Mouse (Mus musculus) hindbrain, embryonic 16.5 days (tissue): ENCODE data around the gene Mfsd7a. TPM values are rescaled to one million over a fixed set of nuclear protein-coding genes. Genes with fewer than 3 reads are reported as not detected.
A peak's percentile ranks its signal among the peaks of the same experiment; 100 is the strongest.
"Not testable (repeated sequence)": the region's sequence is repeated elsewhere in the genome, so short reads cannot be mapped to it uniquely, and the experiment has no call there.

Experiments
- ATAC-seq: fragments of 200-750 bp; cut with Nextera tagmentation; 2 replicates; pipeline ENCODE4 v1.8.0; 2017; ENCODE audit warnings: moderate TSS enrichment, moderate library complexity
- H3K27ac ChIP-seq: fragments of 300-500 bp; sonication (generic); 2 replicates; pipeline ENCODE4 v1.5.1; 2014; ENCODE audit warnings: low read depth, mild to moderate bottlenecking, control low read depth, low read length, moderate library complexity
- H3K27me3 ChIP-seq: fragments of 300-500 bp; sonication (generic); replicated peaks from 2 replicates; pipeline ENCODE4 v1.6.1; 2014; ENCODE audit warnings: low read length; ENCODE audit not compliant: control insufficient read depth, insufficient read depth
- H3K36me3 ChIP-seq: fragments of 300-500 bp; sonication (generic); 2 replicates; pipeline ENCODE4 v1.6.1; 2014; ENCODE audit warnings: mild to moderate bottlenecking, low read length, moderate library complexity, mixed read lengths; ENCODE audit not compliant: control insufficient read depth, insufficient read depth
- H3K4me1 ChIP-seq: fragments of 300-500 bp; sonication (generic); 2 replicates; pipeline ENCODE4 v1.6.1; 2014; ENCODE audit warnings: low read depth, low read length; ENCODE audit not compliant: control insufficient read depth, insufficient read depth
- H3K4me2 ChIP-seq: fragments of 300-500 bp; sonication (generic); 2 replicates; pipeline ENCODE4 v1.6.1; 2014; ENCODE audit warnings: mild to moderate bottlenecking, low read length, control low read depth, moderate library complexity
- H3K4me3 ChIP-seq: fragments of 300-500 bp; sonication (generic); 2 replicates; pipeline ENCODE4 v1.5.1; 2014; ENCODE audit warnings: mild to moderate bottlenecking, low read length, control low read depth, moderate library complexity
- H3K9ac ChIP-seq: fragments of 300-500 bp; sonication (generic); 2 replicates; pipeline ENCODE4 v1.6.1; 2014; ENCODE audit warnings: low read depth, mild to moderate bottlenecking, control low read depth, low read length, moderate library complexity
- H3K9me3 ChIP-seq: fragments of 300-500 bp; sonication (generic); 2 replicates; pipeline ENCODE4 v1.6.1; 2014; ENCODE audit warnings: mild to moderate bottlenecking, low read length, moderate library complexity; ENCODE audit not compliant: control insufficient read depth
- WGBS: fragments of 180-500 bp; shearing (Covaris S2); extraction: QIAGEN DNeasy Blood & Tissue Kit; methylation state at CpG from one replicate; pipeline ENCODE4 v1.1.7; 2014; 5-methylcytosine and 5-hydroxymethylcytosine counted together
- polyA plus RNA-seq: library from polyadenylated mRNA; unstranded; fragments of >200 nt; fragmentation: Nextera tagmentation; extraction: Ambion mirVana; gene quantifications from 2 replicates; pipeline ENCODE4 v1.2.1, GENCODE M21; 2015

Gene Mfsd7a
- 0.20 and 0.29 TPM in 2 replicates for polyA plus RNA-seq

DNA sequence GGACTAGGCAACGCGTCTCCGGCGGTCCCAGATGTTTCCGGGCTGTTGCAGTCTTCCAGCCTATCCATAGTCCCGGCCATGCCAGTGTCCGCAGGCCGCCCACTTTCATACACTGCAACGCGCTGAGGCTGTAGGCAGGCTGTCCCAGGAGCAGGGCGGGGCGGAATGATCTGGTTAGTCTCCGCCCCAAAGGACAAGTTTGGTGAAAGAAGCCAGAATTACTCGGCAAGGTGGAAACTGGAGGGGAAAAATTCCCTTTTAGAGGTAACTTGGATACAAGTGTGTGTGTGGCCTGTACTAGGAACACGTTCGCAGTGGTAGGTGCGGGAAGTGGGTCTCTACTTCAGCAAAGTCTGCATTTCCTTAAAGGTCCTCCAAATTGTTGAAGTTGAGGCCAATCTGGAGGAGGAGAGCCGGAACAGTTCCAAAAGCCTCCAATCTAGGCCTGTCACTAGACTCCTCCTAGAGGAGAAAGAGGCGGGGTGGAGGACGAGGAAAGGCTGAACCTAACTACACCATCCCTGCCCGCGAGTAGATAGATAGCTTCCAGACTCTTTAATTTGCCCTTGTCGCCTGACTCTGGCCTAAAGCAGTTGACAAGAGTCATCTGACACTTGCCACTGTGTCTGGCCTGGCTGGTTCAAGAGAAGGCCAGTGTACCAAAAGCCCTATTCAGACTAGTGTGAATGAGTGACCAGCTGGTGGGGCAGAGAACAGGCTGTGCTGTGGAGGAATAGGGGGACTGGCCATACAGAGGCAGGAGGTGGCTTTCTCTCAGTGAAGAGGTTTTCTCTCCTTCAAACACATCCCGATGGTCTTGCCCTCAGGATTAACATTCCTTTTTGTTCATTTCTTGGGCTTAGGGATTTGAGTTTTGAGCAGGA, at the start of gene Mfsd7a:
Gene Mfsd7a (minus strand): TSS at position 107 of the 884 bp plus-strand sequence.
- Histone ChIP-seq H3K4me1 (peaks cover 5% of the 10 kb centered on the region; the same call in 1 of the 2 replicates), H3K4me2 (peak within 1 kb of the TSS; percentile 63), H3K27ac (no peak within 1 kb of the TSS), H3K9ac (peak within 1 kb of the TSS; percentile 41), H3K27me3 (peaks cover 13% of the 10 kb centered on the region; the same call in 1 of the 2 replicates), H3K36me3 (no peaks in the 10 kb centered on the region), H3K9me3 (no peaks in the 10 kb centered on the region), H3K4me3 (peak within 1 kb of the TSS; percentile 34)
- 15% methylated on average over 24 of the region's 24 CpGs for WGBS
- ATAC-seq = peak; percentile 81; the same call in 1 of the 2 replicates

DNA sequence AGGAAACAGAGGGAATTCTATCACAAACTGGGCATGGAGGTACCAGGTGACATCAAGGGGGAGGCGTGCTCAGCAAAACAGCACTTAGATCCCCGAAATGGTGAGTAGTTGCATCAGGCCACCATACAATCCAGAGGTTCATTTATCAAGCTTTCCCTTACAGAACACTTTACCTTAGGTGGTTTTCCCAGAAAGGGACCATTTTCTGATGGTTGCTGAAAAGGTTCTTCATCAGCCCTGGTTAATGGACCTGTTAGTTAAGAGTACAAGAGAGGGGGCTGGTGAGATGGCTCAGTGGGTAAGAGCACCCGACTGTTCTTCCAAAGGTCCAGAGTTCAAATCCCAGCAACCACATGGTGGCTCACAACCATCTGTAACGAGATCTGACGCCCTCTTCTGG, 37.5 kb upstream of the Mfsd7a start:
- not testable (repeated sequence) for H3K27ac ChIP-seq, ATAC-seq

DNA sequence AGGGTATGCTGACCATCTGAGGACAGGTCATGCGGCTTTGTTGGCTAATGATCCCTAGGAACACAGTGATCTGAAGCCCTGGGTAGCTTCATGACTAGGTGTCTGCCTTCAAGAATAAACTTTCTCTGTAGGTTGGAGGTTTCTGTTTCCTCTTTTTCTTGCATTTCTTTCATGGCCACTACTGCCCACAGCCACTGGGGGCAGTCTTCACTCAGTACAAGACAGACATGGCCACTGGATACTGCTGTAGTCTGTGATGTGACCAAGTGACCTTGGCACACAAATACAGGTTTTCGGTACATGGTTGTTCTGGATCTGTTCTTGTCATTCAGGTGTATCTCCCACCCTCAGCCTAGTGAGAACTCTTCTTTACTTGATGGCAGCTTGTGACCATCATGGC, 36.5 kb upstream of the Mfsd7a start:
- Histone ChIP-seq H3K4me3 (no peak overlapping the region), H3K4me2 (no peak overlapping the region), H3K27me3 (no peaks in the 10 kb centered on the region), H3K9me3 (no peaks in the 10 kb centered on the region), H3K27ac (no peak overlapping the region), H3K4me1 (no peaks in the 10 kb centered on the region), H3K36me3 (peaks cover 22% of the 10 kb centered on the region), H3K9ac (no peak overlapping the region)
- no peak for ATAC-seq
- 96% methylated on average over 2 of the region's 2 CpGs for WGBS

More for the DNA sequence above, 37.5 kb upstream of the Mfsd7a start:
- not testable (repeated sequence) for H3K4me1 ChIP-seq, H3K4me2 ChIP-seq, H3K9me3 ChIP-seq, H3K4me3 ChIP-seq, H3K27me3 ChIP-seq, H3K9ac ChIP-seq
- H3K36me3 ChIP-seq = peaks cover 23% of the 10 kb centered on the region
- WGBS = 93% methylated on average over 4 of the region's 5 CpGs

DNA sequence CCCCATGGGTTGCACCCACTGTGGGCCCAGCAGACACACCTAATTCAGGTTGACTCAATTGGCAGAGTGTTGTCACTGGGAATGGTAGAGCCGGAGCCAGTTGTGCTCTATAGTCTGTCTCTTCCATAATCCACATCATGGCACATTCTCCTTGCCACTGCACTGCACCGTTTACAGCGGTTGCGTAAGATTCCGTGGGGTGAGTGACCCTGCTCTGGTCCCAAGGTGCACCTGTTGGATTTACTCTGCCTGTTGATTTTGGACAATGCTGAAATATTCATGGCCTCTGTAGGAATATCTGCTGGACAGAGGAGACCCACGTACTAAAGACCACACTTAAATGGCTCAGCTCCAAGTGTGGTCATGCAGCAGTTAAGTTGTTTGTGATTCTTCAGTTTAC, 34.3 kb upstream of the Mfsd7a start:
- Histone ChIP-seq H3K27ac (no peak overlapping the region), H3K27me3 (no peaks in the 10 kb centered on the region), H3K4me1 (no peaks in the 10 kb centered on the region), H3K4me2 (no peak overlapping the region), H3K4me3 (no peak overlapping the region), H3K9ac (no peak overlapping the region), H3K9me3 (no peaks in the 10 kb centered on the region), H3K36me3 (peaks cover 8% of the 10 kb centered on the region)
- 92% methylated on average over 6 of the region's 6 CpGs for WGBS
- no peak for ATAC-seq

DNA sequence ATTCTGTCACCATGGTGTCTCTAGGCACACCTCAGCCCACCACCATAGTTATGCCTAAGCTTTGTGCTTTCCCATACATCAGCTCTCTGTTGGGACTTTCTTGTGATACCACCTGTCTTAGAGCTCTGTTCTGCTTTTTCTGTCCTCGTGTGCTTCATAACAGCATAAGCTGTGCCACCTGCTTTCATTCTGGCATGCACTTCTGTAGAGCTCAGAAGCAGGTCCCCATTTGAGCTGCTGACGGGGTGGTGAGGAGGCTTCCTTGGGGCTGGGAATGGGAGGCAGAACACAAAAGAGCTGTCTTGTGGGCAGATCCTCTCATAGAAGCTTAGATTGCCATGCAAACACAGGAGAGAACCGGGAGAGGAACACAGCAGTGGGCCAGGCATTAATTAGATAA, 27.3 kb upstream of the Mfsd7a start:
- Histone ChIP-seq H3K4me2 (no peak overlapping the region), H3K36me3 (peaks cover 44% of the 10 kb centered on the region)
- 90% methylated on average over 3 of the region's 3 CpGs for WGBS

DNA sequence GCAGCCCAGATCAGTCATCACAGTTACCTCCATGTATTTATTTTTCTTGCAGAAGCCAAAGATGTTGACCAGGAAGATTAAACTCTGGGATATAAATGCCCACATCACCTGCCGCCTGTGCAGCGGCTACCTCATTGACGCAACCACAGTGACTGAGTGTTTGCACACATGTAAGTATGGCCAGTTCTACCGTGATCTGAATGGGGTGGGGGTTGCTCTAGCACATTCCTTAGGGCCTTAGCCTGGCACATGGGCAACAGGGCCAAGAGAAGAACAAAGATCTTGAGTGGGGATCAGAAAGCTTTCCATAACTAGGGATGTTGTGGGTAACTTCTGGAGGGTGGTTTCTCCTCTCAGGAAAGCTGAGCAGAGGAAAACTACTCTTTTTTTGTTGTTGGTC, 25.0 kb upstream of the Mfsd7a start:
- H3K9me3 ChIP-seq = no peaks in the 10 kb centered on the region
- H3K9ac ChIP-seq = no peak overlapping the region
- H3K4me2 ChIP-seq = no peak overlapping the region
- no peaks in the 10 kb centered on the region for H3K4me1 ChIP-seq
- no peaks in the 10 kb centered on the region for H3K27me3 ChIP-seq
- no peak overlapping the region for H3K4me3 ChIP-seq
- H3K36me3 ChIP-seq = peaks cover 44% of the 10 kb centered on the region
- 93% methylated on average over 4 of the region's 4 CpGs for WGBS
- no peak overlapping the region for H3K27ac ChIP-seq
- no peak for ATAC-seq

More for the DNA sequence above, 27.3 kb upstream of the Mfsd7a start:
- no peak for ATAC-seq
- Histone ChIP-seq H3K27ac (no peak overlapping the region), H3K9me3 (no peaks in the 10 kb centered on the region), H3K4me3 (no peak overlapping the region), H3K27me3 (no peaks in the 10 kb centered on the region), H3K4me1 (no peaks in the 10 kb centered on the region), H3K9ac (no peak overlapping the region)

DNA sequence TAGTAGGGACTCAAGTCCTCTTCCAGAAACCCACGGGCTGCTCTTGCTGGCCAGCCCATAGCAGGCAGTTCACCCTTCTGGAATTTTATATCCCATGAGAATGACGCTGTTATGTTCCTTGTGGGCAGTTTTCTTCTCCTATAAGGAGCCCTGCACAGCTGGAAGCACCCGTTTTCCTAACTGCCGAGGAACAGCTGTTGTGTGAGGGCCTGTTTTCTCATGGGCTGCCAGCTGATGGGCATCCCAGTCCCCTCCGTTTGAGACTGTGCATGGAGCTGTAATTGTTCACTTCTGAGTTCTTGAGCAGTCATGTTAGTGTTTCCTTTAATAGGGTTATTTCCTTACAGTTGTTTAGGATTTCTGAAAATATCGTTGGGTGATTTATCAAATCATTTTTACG, 20.9 kb upstream of the Mfsd7a start:
- WGBS = 73% methylated on average over 7 of the region's 7 CpGs
- Histone ChIP-seq H3K4me1 (no peaks in the 10 kb centered on the region; the same call in 1 of the 2 replicates), H3K4me2 (no peak overlapping the region), H3K4me3 (no peak overlapping the region), H3K9me3 (no peaks in the 10 kb centered on the region), H3K36me3 (peaks cover 22% of the 10 kb centered on the region), H3K27me3 (no peaks in the 10 kb centered on the region), H3K27ac (no peak overlapping the region), H3K9ac (no peak overlapping the region)
- ATAC-seq = no peak

DNA sequence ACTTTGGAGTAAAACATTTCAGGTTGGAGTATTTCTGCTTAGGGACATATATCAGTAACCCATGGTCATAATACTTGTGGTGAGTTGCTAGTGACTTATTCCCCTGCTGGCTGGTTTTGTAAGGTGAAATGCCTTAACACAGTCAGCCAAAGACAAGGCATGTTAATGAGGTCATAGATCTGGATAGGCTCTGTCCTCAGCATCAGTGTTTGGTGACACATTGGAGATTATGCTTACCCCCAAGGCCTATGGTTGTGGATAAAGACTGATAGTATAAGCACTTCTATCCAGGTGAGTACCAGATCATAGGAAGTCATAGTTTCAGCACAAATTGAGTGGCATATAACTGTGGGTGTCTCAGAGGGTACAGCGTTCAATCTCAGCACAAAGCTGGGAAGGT, 18.0 kb upstream of the Mfsd7a start:
- 97% methylated on average over 1 of the region's 1 CpGs for WGBS
- no peak for ATAC-seq
- Histone ChIP-seq H3K27me3 (no peaks in the 10 kb centered on the region), H3K4me2 (no peak overlapping the region), H3K4me3 (no peak overlapping the region), H3K36me3 (no peaks in the 10 kb centered on the region), H3K9ac (no peak overlapping the region), H3K9me3 (no peaks in the 10 kb centered on the region), H3K4me1 (peaks cover 24% of the 10 kb centered on the region), H3K27ac (no peak overlapping the region)

DNA sequence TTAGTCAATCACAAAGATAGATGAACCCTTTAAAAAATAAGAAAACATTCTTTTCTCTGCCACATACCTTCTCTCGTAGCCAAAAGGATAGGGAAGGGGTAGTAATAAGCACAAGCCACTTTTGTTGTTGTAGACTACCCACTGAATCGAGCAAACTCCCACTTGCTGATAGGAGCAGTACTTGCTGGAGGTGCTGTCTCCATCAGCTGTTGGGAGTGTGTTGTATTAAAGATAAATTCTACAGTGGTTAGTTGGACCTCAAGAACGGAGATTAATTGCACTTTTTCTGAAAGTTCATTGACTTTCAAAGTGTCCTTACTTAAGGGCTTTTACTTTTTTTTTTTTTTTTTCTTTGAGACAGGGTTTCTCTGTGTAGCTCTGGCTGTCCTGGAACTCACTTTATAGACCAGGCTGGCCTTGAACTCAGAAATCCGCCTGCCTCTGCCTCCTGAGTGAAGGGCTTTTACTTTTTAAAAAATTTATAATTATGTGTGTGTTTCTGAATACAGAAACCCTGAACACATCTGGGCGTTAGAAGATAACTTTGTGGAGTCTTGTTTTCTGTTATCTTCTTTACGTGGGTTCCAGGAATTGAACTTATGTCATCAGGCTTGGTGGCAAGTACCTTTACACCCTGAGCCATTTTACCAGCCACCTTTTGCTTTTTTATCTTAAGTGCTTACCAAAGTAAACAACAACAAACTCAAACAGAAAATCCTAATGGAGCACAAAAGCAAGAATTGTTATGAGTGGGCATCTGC, 16.6 kb upstream of the Mfsd7a start:
- WGBS = 91% methylated on average over 6 of the region's 6 CpGs
- H3K4me3 ChIP-seq = no peak overlapping the region
- no peak for ATAC-seq
- H3K27me3 ChIP-seq = no peaks in the 10 kb centered on the region
- H3K27ac ChIP-seq = no peak overlapping the region
- no peaks in the 10 kb centered on the region for H3K36me3 ChIP-seq
- no peak overlapping the region for H3K4me2 ChIP-seq
- no peaks in the 10 kb centered on the region for H3K9me3 ChIP-seq
- H3K4me1 ChIP-seq = peaks cover 24% of the 10 kb centered on the region
- H3K9ac ChIP-seq = no peak overlapping the region
